In genomic region chr1:20898391-20898790, GRCm38 (mm10) we compare ENCODE assay signal across 15 mouse cellular contexts.
"Had no signal": no experiment of that assay in that cellular context is flagged by ENCODE, and none has a peak within 500 bp of the region (broad histone marks: within the 10 kb centered on the region; RNA-seq: fewer than 3 reads in every experiment).

No protein-coding gene starts in this region.

- DNase-seq: kidney, adult 8-10 months; kidney, postnatal 36 days; lung, adult 2 months; lung, postnatal 36 days; retina, postnatal 1 day; right cerebral cortex, postnatal 4 days; spleen, adult 18-20 months; thymus, adult 2 months; thymus, postnatal 25 days had no signal

- H3K4me3 ChIP-seq: limb, embryonic 10.5 days; liver, embryonic 15.5 days; stomach, embryonic 15.5 days had no signal

- H3K27ac ChIP-seq: limb, embryonic 10.5 days; liver, embryonic 15.5 days; stomach, embryonic 15.5 days had no signal

- ATAC-seq: intestine, embryonic 16.5 days; lung, postnatal 0 days had no signal

- H3K27me3 ChIP-seq: liver, embryonic 15.5 days; stomach, embryonic 15.5 days had no signal

- H3K9ac ChIP-seq: liver, embryonic 15.5 days; stomach, embryonic 15.5 days had no signal

- H3K36me3 ChIP-seq: limb, embryonic 10.5 days; liver, embryonic 15.5 days; stomach, embryonic 15.5 days had no signal

- H3K4me2 ChIP-seq: liver, embryonic 11.5 days; liver, embryonic 15.5 days; stomach, embryonic 15.5 days had no signal

- H3K4me1 ChIP-seq: liver, embryonic 15.5 days; stomach, embryonic 15.5 days had no signal

- H3K9me3 ChIP-seq: limb, embryonic 10.5 days; liver, embryonic 15.5 days; stomach, embryonic 15.5 days had no signal
